Mouse (Mus musculus) lung, embryonic 16.5 days (tissue): ENCODE measurements around the gene Thap3. TPM values are rescaled to one million over a fixed set of nuclear protein-coding genes. Genes with fewer than 3 reads are reported as not detected.

Experiments
- polyA plus RNA-seq: library from polyadenylated mRNA; unstranded; fragments of >200 nt; fragmentation: Nextera tagmentation; extraction: Ambion mirVana; gene quantifications from 2 replicates; pipeline ENCODE4 v1.2.1, GENCODE M21; 2015

The Thap3 gene
- polyA plus RNA-seq, 1 experiment from 2014 or later, result 37.5 TPM

Other genes starting within 250 kb of the Thap3 start
- 59.4 and 89.4 TPM in 2 replicates for gene Camta1, start 127.1 kb downstream of the Thap3 start, polyA plus RNA-seq
- gene Dnajc11, start 55.3 kb downstream of the Thap3 start, polyA plus RNA-seq, result 56.4 and 57.1 TPM in 2 replicates
- 25.1 and 26.8 TPM in 2 replicates for gene Phf13, start 7.3 kb upstream of the Thap3 start, polyA plus RNA-seq
- 10.9 and 12.3 TPM in 2 replicates for gene Klhl21, start 19.8 kb upstream of the Thap3 start, polyA plus RNA-seq
- 17.5 and 20.6 TPM in 2 replicates for gene Zbtb48, start 38.7 kb upstream of the Thap3 start, polyA plus RNA-seq
- gene Tas1r1, start 49.6 kb upstream of the Thap3 start, polyA plus RNA-seq, result 0.59 and 0.74 TPM in 2 replicates
- gene Nol9, start 50.3 kb upstream of the Thap3 start, polyA plus RNA-seq, result 21.4 and 22.7 TPM in 2 replicates
- gene Plekhg5, start 83.5 kb upstream of the Thap3 start, polyA plus RNA-seq, result 23.3 and 24.1 TPM in 2 replicates
- gene Tnfrsf25, start 126.9 kb upstream of the Thap3 start, polyA plus RNA-seq, result 1.6 and 2.4 TPM in 2 replicates
- gene Espn, start 163.4 kb upstream of the Thap3 start, polyA plus RNA-seq, result 6.6 and 10.1 TPM in 2 replicates
- 0.54 and 0.87 TPM in 2 replicates for gene Hes2, start 169.9 kb upstream of the Thap3 start, polyA plus RNA-seq
- 66.5 and 69.0 TPM in 2 replicates for gene Acot7, start 189.1 kb upstream of the Thap3 start, polyA plus RNA-seq